Mouse (Mus musculus) liver, embryonic 18 days (tissue): ENCODE data around the gene Mvd. TPM values are rescaled to one million over a fixed set of nuclear protein-coding genes. Genes with fewer than 3 reads are reported as not detected.

ENCODE experiments used
- polyA plus RNA-seq: library from polyadenylated mRNA; depleted of rRNA; stranded (reverse); fragments of >200 nt; gene quantifications from 2 replicates; pipeline ENCODE4 v1.2.3, GENCODE M21; 2012; rRNA removed

The Mvd gene
- polyA plus RNA-seq: 29.7 and 41.7 TPM in 2 replicates

DNA sequence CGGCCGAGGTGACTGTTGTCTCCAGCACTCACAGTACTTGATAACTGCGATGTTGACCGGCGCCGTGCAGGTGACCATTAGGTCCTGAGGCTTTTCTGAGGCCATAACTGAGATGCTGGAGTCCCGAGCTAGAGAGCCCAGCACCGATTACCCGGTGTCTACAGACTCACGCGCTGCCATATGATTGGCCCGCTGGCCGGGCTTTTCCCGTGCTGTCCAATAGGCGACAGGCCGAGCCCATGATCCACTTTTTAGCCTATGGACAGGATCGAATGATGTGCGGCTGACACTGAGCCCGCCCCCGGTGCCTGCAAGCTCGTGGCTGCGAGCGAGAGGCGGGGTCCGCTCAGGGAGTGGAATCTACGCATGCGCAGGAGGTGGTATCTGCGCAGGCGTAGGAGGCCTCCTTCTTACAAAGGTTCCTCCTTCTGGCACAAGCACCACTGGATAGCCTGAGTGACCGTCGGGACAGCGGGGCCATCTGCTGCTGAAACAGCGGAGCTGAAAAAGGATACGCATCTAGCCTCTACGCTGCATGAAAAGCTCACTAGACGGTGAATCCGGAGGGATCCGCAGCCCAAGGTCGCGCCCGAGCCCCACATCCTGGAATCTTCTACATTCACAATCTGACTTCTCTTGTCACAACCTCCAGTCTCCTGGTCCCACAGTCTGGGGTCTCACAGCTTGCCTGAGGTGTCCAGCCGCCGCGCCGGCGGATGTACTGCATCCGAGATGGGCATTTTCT is at the start of gene Mvd:
Gene Mvd, minus strand, starts transcription at position 161 of the 745 bp plus-strand sequence.

GRCm38 (mm10) chr8:122475580-122476320 is 32.5 kb upstream of the Mvd start, which contains the start of the genes Rnf166 and Ctu2:
Gene Rnf166, minus strand, starts transcription at chr8:122476064.
Gene Ctu2, plus strand, starts transcription at chr8:122476143.

DNA sequence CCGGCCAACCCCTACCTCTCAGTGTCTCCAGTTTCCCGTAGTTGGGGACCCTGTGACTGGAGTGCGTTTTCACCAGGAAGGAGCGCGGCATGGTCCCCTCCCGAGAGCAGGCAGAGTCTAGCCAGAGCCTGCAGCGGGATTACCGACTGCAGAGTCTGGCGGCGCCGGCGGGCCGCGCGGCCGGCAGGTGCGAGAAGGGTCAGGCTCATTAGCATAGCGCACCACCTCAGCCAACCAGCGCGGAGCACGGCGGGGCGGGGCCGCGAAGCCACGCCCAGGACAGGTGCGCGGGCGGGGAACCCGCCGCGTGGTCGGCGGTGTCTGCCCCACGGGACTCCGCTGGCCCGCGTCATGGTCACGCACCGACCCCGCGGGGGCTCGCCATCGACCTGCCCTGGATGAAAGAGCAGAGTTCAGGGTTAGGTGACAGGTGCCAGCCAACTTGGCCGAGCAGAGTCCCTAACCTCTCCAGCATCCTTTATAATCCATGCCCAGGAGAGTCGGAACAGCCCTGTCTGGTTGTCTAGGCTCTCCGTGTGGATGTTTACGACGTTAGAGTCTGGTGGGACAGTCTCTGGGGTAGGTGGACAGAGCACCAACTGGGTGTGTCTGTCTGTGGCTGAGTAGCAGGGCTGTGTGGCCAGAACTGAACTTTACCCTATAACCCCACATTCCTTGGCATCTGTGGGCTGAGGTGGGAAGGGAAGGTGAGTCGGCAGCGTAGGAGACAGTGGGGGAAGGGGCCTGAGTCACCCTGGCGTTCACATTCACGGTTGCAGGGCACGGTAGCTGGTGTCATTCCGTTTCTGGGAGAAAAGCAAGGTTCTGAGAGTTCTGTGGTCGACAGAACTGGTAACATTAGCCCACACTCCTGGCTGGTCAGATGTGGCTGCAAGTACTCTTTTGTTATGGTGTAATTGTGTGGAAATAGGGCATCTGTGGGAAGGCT is 17.6 kb upstream of the Mvd start, which contains the start of gene Snai3:
Gene Snai3, minus strand, starts transcription at position 210 of the 949 bp plus-strand sequence.

DNA sequence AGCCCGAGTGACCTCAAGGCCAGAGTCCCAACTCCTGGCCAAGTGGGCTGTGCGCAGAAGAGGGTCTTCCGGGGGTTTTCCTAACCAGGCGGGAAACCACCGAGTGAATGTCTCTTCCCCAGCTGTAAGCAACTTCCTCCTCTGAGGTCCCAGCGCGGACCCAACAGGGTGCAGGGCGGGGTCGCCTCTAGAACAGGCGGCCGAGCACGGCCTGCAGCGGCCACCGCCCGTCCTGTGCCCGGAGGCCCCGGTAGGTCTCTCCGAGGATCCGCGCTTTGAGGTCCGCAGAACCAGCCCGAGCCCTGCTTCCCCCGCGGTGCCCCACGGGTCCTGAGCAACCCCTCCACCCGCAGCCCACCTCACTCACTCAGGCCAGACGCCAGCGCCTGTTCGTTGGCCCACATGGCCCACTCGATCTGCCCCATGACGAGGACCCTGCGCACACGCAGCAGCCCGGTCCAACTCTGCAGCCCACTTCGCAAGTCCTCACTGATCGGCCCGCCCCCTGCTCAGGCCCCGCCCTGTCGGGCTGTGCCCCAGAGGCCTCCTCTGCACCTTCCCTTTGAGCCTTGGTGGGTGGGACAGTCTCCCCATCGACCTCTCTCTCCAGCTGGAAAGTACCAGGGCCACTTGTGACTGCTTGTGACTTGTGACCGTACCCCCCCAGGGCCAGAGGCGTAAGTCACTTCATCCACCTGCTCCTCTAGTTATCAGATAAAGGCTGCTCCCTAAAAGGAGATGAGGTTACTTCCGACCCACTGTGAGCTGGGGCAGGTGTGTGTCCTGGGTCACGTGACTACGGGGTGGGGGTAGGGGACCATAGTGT is 10.6 kb downstream of the Mvd start, which contains the start of gene Cyba:
Gene Cyba, minus strand, starts transcription at position 488 of the 826 bp plus-strand sequence.

DNA sequence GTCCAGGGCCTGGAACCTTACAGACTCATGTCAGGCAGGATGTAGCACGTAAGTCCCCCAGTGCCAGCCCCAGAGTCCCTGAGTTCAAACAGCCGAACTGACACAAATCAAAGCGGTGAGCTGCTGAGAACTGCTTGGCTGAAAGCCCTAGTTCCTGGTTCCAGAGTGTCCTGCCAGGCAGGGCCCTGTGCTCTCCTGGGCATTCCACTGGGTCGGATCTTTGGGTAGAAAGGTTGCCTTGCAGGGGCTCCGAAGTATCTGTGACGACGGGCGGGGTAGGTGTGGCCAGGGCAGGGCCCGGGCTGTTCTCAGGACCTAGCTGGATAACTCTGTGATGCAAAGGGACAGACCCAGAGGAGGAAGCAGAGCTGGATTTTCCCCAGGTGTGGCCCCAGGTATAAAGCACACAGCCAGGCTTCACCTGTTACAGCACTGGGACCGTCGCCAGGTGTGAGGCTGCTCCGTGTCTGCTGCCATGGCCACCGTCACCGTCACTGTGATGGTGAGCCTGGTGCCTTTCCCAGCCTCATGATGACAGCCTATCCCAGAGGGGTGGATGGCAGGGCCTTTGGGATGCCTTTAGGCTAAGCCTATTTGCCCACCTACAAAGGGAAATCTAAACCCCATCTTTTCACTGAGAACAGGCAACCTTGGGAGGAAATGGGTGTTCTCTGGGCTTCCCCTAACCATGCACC is 21.7 kb downstream of the Mvd start, which contains the start of gene Il17c:
Gene Il17c, plus strand, starts transcription at position 645 of the 695 bp plus-strand sequence.

Other genes starting within 250 kb of the Mvd start
- gene Zfpm1, start 161.3 kb downstream of the Mvd start, polyA plus RNA-seq: 34.5 and 41.9 TPM in 2 replicates
- not detected in 2 replicates for gene Trhr2, start 82.7 kb downstream of the Mvd start, polyA plus RNA-seq
- 13.4 and 17.0 TPM in 2 replicates for gene Zc3h18, start 66.8 kb downstream of the Mvd start, polyA plus RNA-seq
- 0.05 TPM in 1 of 2 replicates, not detected in the other for gene Il17c, start 21.4 kb downstream of the Mvd start, polyA plus RNA-seq
- gene Cyba, start 10.5 kb downstream of the Mvd start, polyA plus RNA-seq: 107 and 119 TPM in 2 replicates
- gene Snai3, start 17.3 kb upstream of the Mvd start, polyA plus RNA-seq: 0.84 and 0.85 TPM in 2 replicates
- gene Rnf166, start 32.6 kb upstream of the Mvd start, polyA plus RNA-seq: 20.0 and 21.6 TPM in 2 replicates
- 10.9 and 11.2 TPM in 2 replicates for gene Ctu2, start 32.7 kb upstream of the Mvd start, polyA plus RNA-seq
- 25.4 and 31.4 TPM in 2 replicates for gene Piezo1, start 107.9 kb upstream of the Mvd start, polyA plus RNA-seq
- 26.5 and 28.6 TPM in 2 replicates for gene Cdt1, start 124.6 kb upstream of the Mvd start, polyA plus RNA-seq
- gene Aprt, start 133.5 kb upstream of the Mvd start, polyA plus RNA-seq: 113 and 120 TPM in 2 replicates
- gene Galns, start 168.0 kb upstream of the Mvd start, polyA plus RNA-seq: 8.1 and 9.4 TPM in 2 replicates
- gene Trappc2l, start 168.2 kb upstream of the Mvd start, polyA plus RNA-seq: 34.3 and 38.9 TPM in 2 replicates
- gene Pabpn1l, start 179.3 kb upstream of the Mvd start, polyA plus RNA-seq: not detected in 2 replicates